Mouse (Mus musculus) lung, postnatal 0 days (tissue): ENCODE measurements around the gene Mtmr12. TPM values are rescaled to one million over a fixed set of nuclear protein-coding genes. Genes with fewer than 3 reads are reported as not detected.
"Not testable (repeated sequence)": the region's sequence is repeated elsewhere in the genome, so short reads cannot be mapped to it uniquely, and the experiment has no call there.

ENCODE experiments used
- ATAC-seq: fragments of 200-750 bp; cut with Nextera tagmentation; 2 replicates; pipeline ENCODE4 v1.8.0; 2017; ENCODE audit warnings: moderate library complexity
- DNase-seq: peaks from one replicate; pipeline ENCODE4 v3.0.0-alpha.2; 2016; ENCODE audit warnings: low spot score
- H3K27ac ChIP-seq: fragments of 300-500 bp; sonication (generic); 2 replicates; pipeline ENCODE4 v1.5.1; 2014; ENCODE audit warnings: antibody characterized with exemption, mild to moderate bottlenecking, low read length, mixed read lengths
- H3K27me3 ChIP-seq: fragments of 300-500 bp; sonication (generic); replicated peaks from 2 replicates; pipeline ENCODE4 v1.6.1; 2014; ENCODE audit warnings: low read length, mixed read lengths; ENCODE audit not compliant: insufficient read depth
- H3K36me3 ChIP-seq: fragments of 300-500 bp; sonication (generic); 2 replicates; pipeline ENCODE4 v1.6.1; 2014; ENCODE audit warnings: low read length, mixed read lengths; ENCODE audit not compliant: insufficient read depth
- H3K4me1 ChIP-seq: fragments of 300-500 bp; sonication (generic); 2 replicates; pipeline ENCODE4 v1.6.1; 2014; ENCODE audit warnings: antibody characterized with exemption, low read depth, low read length, mixed read lengths; ENCODE audit not compliant: insufficient read depth
- H3K4me2 ChIP-seq: fragments of 300-500 bp; sonication (generic); replicated peaks from 2 replicates; pipeline ENCODE4 v1.6.1; 2014; ENCODE audit warnings: low read depth, mild to moderate bottlenecking, low read length, moderate library complexity, mixed read lengths
- H3K4me3 ChIP-seq: fragments of 300-500 bp; sonication (generic); 2 replicates; pipeline ENCODE4 v1.5.1; 2014; ENCODE audit warnings: low read depth, low read length
- H3K9ac ChIP-seq: fragments of 300-500 bp; sonication (generic); replicated peaks from 2 replicates; pipeline ENCODE4 v1.6.1; 2014; ENCODE audit warnings: low read depth, mild to moderate bottlenecking
- H3K9me3 ChIP-seq: fragments of 300-500 bp; sonication (generic); 2 replicates; pipeline ENCODE4 v1.6.1; 2016; ENCODE audit warnings: low read length, mixed read lengths
- CTCF ChIP-seq: IDR thresholded peaks from 2 replicates; pipeline ENCODE4 v1.5.1; 2016; ENCODE audit warnings: antibody characterized with exemption, mild to moderate bottlenecking
- EP300 ChIP-seq: IDR thresholded peaks from 2 replicates; pipeline ENCODE4 v1.6.1; 2016; ENCODE audit warnings: antibody characterized with exemption, mild to moderate bottlenecking, control low read depth
- WGBS: fragments of 180-500 bp; shearing (Covaris S2); extraction: QIAGEN DNeasy Blood & Tissue Kit; methylation state at CpG from one replicate; pipeline ENCODE4 v1.1.7; 2014; 5-methylcytosine and 5-hydroxymethylcytosine counted together
- polyA plus RNA-seq: library from polyadenylated mRNA; unstranded; fragments of >200 nt; fragmentation: Nextera tagmentation; extraction: Ambion mirVana; gene quantifications from 2 replicates; pipeline ENCODE4 v1.2.1, GENCODE M21; 2015

The Mtmr12 gene
- polyA plus RNA-seq, 1 experiment from 2014 or later = 14.6 TPM

GRCm38 (mm10) chr15:12211577-12211976, 6.7 kb downstream of the Mtmr12 start:
- Histone ChIP-seq H3K9ac (no peak overlapping the region), H3K36me3 (no peaks in the 10 kb centered on the region), H3K4me1 (peaks cover 12% of the 10 kb centered on the region; the same call in 1 of the 2 replicates), H3K9me3 (no peaks in the 10 kb centered on the region), H3K27ac (no peak overlapping the region), H3K27me3 (no peaks in the 10 kb centered on the region), H3K4me2 (no peak overlapping the region), H3K4me3 (no peak overlapping the region)
- 59% methylated on average over 8 of the region's 8 CpGs for WGBS
- TF ChIP-seq CTCF (no peak), EP300 (no peak)
- DNase-seq (no peak), ATAC-seq (no peak)

GRCm38 (mm10) chr15:12212266-12212665, 7.4 kb downstream of the Mtmr12 start:
- Histone ChIP-seq H3K27ac (no peak overlapping the region), H3K36me3 (no peaks in the 10 kb centered on the region), H3K4me3 (no peak overlapping the region), H3K9me3 (no peaks in the 10 kb centered on the region), H3K4me1 (peaks cover 5% of the 10 kb centered on the region; the same call in 1 of the 2 replicates), H3K27me3 (no peaks in the 10 kb centered on the region), H3K9ac (no peak overlapping the region), H3K4me2 (no peak overlapping the region)
- no peak for ATAC-seq
- TF ChIP-seq CTCF = no peak
- DNase-seq = no peak
- 80% methylated on average over 1 of the region's 1 CpGs for WGBS

- Histone ChIP-seq H3K9me3 (no peaks in the 10 kb centered on the region), H3K27ac (no peak overlapping the region), H3K9ac (no peak overlapping the region), H3K36me3 (no peaks in the 10 kb centered on the region), H3K4me1 (no peaks in the 10 kb centered on the region; the same call in 1 of the 2 replicates), H3K4me3 (no peak overlapping the region), H3K4me2 (no peak overlapping the region), H3K27me3 (no peaks in the 10 kb centered on the region)
- 73% methylated on average over 14 of the region's 14 CpGs for WGBS
- no peak for TF ChIP-seq EP300
- TF ChIP-seq CTCF = no peak
- DNase-seq (no peak), ATAC-seq (no peak)
Observed at GRCm38 (mm10) chr15:12214531-12215414, 9.9 kb downstream of the Mtmr12 start.

GRCm38 (mm10) chr15:12215415-12215718, 10.5 kb downstream of the Mtmr12 start:
- Histone ChIP-seq H3K27ac (no peak overlapping the region), H3K36me3 (no peaks in the 10 kb centered on the region), H3K27me3 (no peaks in the 10 kb centered on the region), H3K4me1 (no peaks in the 10 kb centered on the region; the same call in 1 of the 2 replicates), H3K4me2 (no peak overlapping the region), H3K4me3 (no peak overlapping the region), H3K9ac (no peak overlapping the region), H3K9me3 (no peaks in the 10 kb centered on the region)
- ATAC-seq (no peak), DNase-seq (no peak)
- TF ChIP-seq EP300 (no peak), CTCF (no peak)
- WGBS = 88% methylated on average over 5 of the region's 5 CpGs

- ATAC-seq (no peak), DNase-seq (no peak)
- Histone ChIP-seq H3K4me3 (no peak overlapping the region), H3K27ac (no peak overlapping the region), H3K36me3 (no peaks in the 10 kb centered on the region), H3K4me2 (no peak overlapping the region), H3K4me1 (no peaks in the 10 kb centered on the region; the same call in 1 of the 2 replicates), H3K9me3 (no peaks in the 10 kb centered on the region), H3K27me3 (no peaks in the 10 kb centered on the region), H3K9ac (no peak overlapping the region)
- TF ChIP-seq CTCF (no peak), EP300 (no peak)
- WGBS = 92% methylated on average over 8 of the region's 8 CpGs
Observed at GRCm38 (mm10) chr15:12216119-12216518, 11.3 kb downstream of the Mtmr12 start.

- Histone ChIP-seq H3K9me3 (no peaks in the 10 kb centered on the region), H3K4me1 (no peaks in the 10 kb centered on the region; the same call in 1 of the 2 replicates), H3K9ac (no peak overlapping the region), H3K4me2 (no peak overlapping the region), H3K36me3 (no peaks in the 10 kb centered on the region), H3K27ac (no peak overlapping the region), H3K27me3 (no peaks in the 10 kb centered on the region), H3K4me3 (no peak overlapping the region)
- WGBS = 48% methylated on average over 13 of the region's 13 CpGs
- DNase-seq = no peak
- TF ChIP-seq CTCF (no peak), EP300 (no peak)
- ATAC-seq = no peak
Observed at GRCm38 (mm10) chr15:12216798-12217197, 12.0 kb downstream of the Mtmr12 start.

GRCm38 (mm10) chr15:12217332-12217731, 12.5 kb downstream of the Mtmr12 start:
- not testable (repeated sequence) for H3K9me3 ChIP-seq, H3K4me2 ChIP-seq, ATAC-seq, H3K9ac ChIP-seq, H3K4me3 ChIP-seq, H3K36me3 ChIP-seq, H3K27ac ChIP-seq, H3K27me3 ChIP-seq, H3K4me1 ChIP-seq, DNase-seq
- 90% methylated on average over 3 of the region's 3 CpGs for WGBS
